Mouse (Mus musculus): ENCODE measurements at regions not wholly inside any gene's neighbourhood (a gene's known extent, or its start where the extent isn't known, plus 50 kb on each side); places are given as distances from the start of the nearest gene placed in this dataset.

DNA sequence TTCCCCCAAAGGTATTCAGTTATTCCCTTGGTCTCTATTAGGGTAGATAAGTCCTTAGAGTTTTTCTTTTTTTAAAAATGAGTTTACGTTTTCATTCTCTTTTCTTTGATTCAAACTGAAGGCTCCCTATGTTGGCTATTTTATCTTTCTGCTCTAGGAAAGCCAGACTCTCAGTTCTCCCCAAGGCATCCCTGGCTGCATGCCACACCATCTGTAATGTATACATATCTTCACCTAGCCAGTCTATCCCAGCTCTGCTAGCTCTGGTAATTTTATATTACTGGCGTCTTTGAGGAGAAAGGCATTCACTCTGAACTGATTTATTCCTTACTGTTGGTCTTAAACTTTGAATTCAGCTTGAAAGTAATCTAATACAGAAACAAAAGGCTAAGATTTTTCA, 65.2 kb upstream of the Cabcoco1 start:
- no peak for DNase-seq

DNA sequence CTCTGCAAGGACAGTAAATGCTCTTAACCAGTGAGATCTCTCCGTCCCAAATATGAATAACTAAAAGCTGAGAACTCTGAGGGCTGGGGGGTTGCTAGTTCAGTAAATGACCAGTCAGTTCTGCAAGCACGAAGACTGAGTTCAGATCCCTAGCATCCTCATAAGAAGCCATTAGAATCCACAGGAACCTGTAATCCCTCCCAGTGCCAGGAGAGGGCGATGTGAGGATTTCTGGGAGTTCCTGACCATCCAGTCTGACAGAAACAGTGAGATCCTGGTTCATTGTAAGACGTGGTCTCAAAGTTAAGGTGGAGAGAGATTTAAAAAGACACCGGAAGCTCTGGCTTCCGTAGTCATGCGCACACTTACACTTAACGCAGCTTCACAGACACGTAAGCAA, 70.2 kb upstream of the Cabcoco1 start:
- DNase-seq = no peak

DNA sequence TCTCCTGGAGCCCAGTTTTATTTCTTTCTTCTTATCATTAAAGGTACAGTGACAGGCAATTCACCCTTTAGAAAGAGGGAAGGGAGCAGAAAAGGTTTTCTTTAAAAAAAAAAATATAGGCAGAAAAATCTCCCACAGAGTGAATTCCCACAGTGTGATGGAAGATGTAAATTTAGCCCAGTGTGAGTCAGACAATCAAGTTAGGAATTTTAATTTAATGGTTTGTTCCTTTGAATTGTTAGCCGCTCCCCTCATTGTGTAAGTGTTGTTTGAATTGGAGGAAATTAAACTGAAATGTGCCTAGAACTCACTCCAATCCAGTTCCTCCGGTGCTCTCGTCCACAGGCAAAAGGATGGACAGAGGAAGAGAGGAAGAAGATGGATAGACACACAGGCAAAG, 71.0 kb upstream of the Cabcoco1 start:
- DNase-seq = no peak

DNA sequence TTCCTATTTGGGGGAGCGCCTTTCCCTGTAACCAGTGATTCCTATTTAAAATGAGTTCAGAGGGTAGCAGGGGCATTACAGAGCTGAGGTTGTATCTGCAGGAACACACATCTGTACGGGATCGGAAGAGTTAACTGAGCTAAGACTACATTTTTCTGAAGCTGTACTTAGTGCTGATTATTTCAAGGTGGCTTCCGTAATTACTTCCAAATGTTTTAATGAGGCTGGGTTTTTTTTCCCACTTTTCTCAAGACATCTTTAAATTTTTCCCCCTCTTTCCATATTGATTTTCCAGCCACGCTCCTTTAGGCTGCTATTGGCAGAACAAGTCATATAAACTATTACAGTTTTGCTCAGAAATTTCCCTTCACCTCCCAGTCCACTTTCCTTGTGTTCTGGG, 82.1 kb upstream of the Cabcoco1 start:
- DNase-seq = peak; percentile 37

GRCm38 (mm10) chr10:68625329-68625728, 83.6 kb upstream of the Cabcoco1 start:
- no peak for DNase-seq

- no peak for DNase-seq
Observed at GRCm38 (mm10) chr10:68625752-68626151, 84.1 kb upstream of the Cabcoco1 start.

GRCm38 (mm10) chr10:68629486-68629885, 87.8 kb upstream of the Cabcoco1 start:
- DNase-seq = no peak

- DNase-seq = no peak
Observed at GRCm38 (mm10) chr10:68633180-68633579, 90.3 kb upstream of the Tmem26 start.

DNA sequence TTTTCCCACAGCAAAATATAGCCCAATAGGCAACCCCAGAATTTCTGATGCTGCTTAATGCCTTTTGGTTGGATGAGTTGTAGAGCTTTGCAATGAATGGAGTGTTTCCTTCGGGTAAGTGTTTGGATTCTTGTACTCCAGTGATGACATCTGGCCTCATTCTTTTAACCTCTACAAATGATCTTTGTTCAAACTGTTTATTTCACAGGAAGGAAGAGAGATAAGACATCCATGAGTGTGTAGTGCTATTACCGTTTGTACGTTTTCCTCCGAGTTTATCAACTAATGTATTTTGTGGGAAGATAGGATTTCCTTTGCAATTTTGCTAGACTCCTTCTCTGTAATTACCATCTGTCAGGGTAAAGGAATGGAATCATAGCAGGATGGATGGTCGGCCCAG, 70.7 kb upstream of the Tmem26 start:
- DNase-seq = no peak

DNA sequence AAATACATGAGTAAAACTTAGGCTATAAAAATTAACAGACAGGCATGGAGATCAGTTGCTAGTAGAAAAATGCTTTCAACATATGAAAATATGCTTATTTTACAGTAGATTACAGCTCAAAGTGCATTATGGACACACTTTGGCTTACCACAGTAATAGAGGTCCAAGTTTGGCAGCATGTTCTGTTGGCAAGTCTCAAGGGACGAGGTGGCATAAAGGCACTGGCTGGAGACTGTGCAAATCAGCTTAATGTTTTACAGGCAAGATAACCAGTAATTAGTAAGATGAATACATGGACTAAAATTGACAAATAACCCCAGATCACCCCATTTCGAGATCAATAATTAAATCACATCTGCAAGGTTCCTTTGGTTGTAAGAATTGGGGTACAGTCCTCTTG, 68.0 kb upstream of the Tmem26 start:
- no peak for DNase-seq

DNA sequence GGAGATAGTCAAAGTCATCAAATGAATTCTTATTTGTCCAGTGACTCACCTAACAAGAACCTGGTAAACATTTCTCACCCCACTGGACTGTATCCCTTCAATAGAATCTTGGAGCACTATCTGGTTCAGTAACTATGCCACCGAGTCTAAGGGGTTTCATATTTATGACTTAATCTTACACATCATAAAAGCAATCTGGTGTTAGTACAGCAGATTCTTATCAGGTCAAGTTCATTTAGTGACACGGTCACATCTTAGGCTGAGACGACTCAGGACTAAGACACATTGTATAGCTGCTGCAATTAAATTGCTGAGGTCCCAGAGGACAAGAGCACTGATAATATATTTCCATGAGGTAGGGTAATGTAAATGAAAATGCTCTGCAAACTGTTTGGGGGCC, 57.4 kb upstream of the Tmem26 start:
- no peak for DNase-seq

DNA sequence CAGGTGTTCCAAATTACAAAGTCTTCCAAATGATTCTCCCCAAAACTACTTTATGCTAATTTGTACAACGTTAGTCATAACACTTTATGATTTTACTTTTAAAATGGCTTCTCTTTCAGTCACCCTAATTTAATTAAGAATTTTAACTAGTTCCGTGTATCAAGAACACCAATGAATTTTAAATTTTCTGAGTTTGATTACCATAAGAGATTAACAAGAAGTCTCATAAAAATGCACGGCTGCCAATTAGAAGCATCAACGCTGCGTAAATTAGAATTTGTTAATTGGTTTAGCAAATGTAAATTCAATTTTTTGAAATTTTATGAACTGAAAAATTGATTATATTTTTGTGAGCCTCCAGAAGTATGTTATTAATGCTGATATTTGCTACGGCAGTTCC, 54.1 kb upstream of the Tmem26 start:
- no peak for DNase-seq

GRCm38 (mm10) chr10:68669992-68670391, 53.5 kb upstream of the Tmem26 start:
- no peak for DNase-seq

GRCm38 (mm10) chr10:68672291-68672690, 51.2 kb upstream of the Tmem26 start:
- DNase-seq = peak; percentile 22

- DNase-seq = no peak
Observed at GRCm38 (mm10) chr10:68673102-68673872, 50.2 kb upstream of the Tmem26 start.
